Mouse (Mus musculus): ENCODE data around the gene Ncf1. TPM values are rescaled to one million over a fixed set of nuclear protein-coding genes. Genes with fewer than 3 reads are reported as not detected.

The Ncf1 gene
- 2.3 TPM for polyA plus RNA-seq (2014; fragmentation: Illumina TruSeq; extraction: RNeasy Lipid Tissue Mini Kit (QIAGEN cat#74804); ENCODE audit: low read depth, low replicate concordance)

GRCm38 (mm10) chr5:134229391-134229790 lies at the start of gene Ncf1:
Ncf1 (minus strand) TSS chr5:134229625.

DNA sequence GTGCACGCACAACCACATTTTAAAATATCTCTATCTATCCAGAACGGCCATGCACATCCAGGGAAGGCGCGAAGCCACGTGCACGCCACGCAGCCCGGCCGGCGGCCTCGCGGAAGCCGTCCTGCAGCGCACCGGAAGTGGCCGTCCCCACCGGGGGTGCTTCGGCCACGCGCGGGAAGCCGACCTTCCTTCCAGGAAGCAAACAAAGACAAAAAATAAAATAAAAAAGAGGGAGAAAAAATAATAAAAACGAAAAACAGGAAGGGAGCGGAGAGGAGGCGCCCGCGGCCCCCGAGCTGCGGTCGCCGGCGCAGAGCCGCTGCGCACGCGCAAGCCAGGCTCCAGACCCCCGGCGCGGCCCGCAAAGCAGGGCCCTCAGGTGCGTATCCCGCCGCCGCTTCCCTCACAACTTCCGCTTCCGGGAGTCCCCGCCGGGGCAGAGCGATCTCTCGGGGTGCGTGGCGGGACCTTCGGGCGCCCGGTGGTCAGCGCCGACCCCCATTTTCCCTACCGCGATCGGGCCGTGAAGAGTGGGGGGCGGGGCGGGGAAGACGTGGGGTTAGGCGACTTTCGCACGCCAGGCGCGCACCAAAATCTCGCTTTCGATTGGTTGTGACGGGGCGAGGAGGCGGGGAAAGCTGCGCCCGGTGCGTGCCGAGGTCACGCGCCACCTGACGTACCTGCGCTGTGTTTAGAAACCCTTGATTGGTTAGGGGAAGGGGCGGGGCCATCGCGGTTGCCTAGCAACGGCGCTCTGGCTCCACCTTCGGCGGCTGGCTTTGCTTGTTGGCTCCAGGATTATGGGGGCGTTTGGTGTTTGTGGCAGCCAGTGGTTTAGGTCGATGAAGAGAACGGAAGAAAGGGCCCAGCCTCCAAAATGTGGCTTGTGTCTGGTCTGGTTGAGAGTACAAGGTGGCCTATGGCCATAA lies 45.3 kb downstream of the Ncf1 start, which contains the start of gene Gtf2ird2:
Gene Gtf2ird2, plus strand, starts transcription at position 140 of the 929 bp plus-strand sequence.

GRCm38 (mm10) chr5:134176169-134176881 lies 53.1 kb downstream of the Ncf1 start, which contains the start of gene Rcc1l:
Rcc1l (minus strand) TSS chr5:134176774.

Other genes with a start within 250 kb of the Ncf1 start
- 11.9 TPM for gene Castor2, start 129.9 kb downstream of the Ncf1 start, polyA plus RNA-seq (2014; fragmentation: Illumina TruSeq; extraction: RNeasy Lipid Tissue Mini Kit (QIAGEN cat#74804); ENCODE audit: low read depth, low replicate concordance)
- gene Rcc1l, start 52.9 kb downstream of the Ncf1 start, polyA plus RNA-seq (2014; fragmentation: Illumina TruSeq; extraction: RNeasy Lipid Tissue Mini Kit (QIAGEN cat#74804); ENCODE audit: low read depth, low replicate concordance) = 23.9 TPM
- gene Gtf2ird2, start 45.6 kb downstream of the Ncf1 start, polyA plus RNA-seq (2014; fragmentation: Illumina TruSeq; extraction: RNeasy Lipid Tissue Mini Kit (QIAGEN cat#74804); ENCODE audit: low read depth, low replicate concordance) = 5.1 TPM
- 122 TPM for gene Gtf2i, start 85.1 kb upstream of the Ncf1 start, polyA plus RNA-seq (2014; fragmentation: Illumina TruSeq; extraction: RNeasy Lipid Tissue Mini Kit (QIAGEN cat#74804); ENCODE audit: low read depth, low replicate concordance)
- 20.0 TPM for gene Gtf2ird1, start 227.1 kb upstream of the Ncf1 start, polyA plus RNA-seq (2014; fragmentation: Illumina TruSeq; extraction: RNeasy Lipid Tissue Mini Kit (QIAGEN cat#74804); ENCODE audit: low read depth, low replicate concordance)